Mouse (Mus musculus): Measurements from ENCODE around the gene Rbm15. TPM values are rescaled to one million over a fixed set of nuclear protein-coding genes. Genes with fewer than 3 reads are reported as not detected.

The Rbm15 gene
- polyA plus RNA-seq (2015; fragmentation: Nextera tagmentation; extraction: Ambion mirVana): 7.2 and 7.5 TPM in 2 replicates

- Histone ChIP-seq H3K27me3 (replicated peaks; ENCODE audit: insufficient read depth, low read length) (no peaks in the 10 kb centered on the region), H3K27ac (ENCODE audit: low read length) (peak within 1 kb of the TSS; percentile 97), H3K9ac (replicated peaks; ENCODE audit: low read depth) (peak within 1 kb of the TSS; percentile 90), H3K4me2 (replicated peaks; ENCODE audit: low read depth, low read length) (peak within 1 kb of the TSS; percentile 94), H3K9me3 (ENCODE audit: low read length) (no peaks in the 10 kb centered on the region), H3K4me3 (ENCODE audit: low read depth, low read length) (peak within 1 kb of the TSS; percentile 97), H3K4me1 (ENCODE audit: insufficient read depth, low read depth, low read length) (peaks cover 12% of the 10 kb centered on the region; the same call in 1 of the 2 replicates), H3K36me3 (ENCODE audit: insufficient read depth, low read length) (no peaks in the 10 kb centered on the region)
- TF ChIP-seq EP300 (IDR thresholded peaks at IDR 0.05): peak; percentile 59; the same call in 1 of the 2 replicates
- TF ChIP-seq CTCF (IDR thresholded peaks at IDR 0.05): peak; percentile 46
- DNase-seq (ENCODE audit: low spot score): peak; percentile 99
- peak; percentile 91 for ATAC-seq
- under 1% methylated on average over 62 of the region's 62 CpGs for WGBS
Measured at GRCm38 (mm10) chr3:107333381-107334201, at the start of gene Rbm15. Rbm15 (minus strand) TSS chr3:107333673.

- DNase-seq (ENCODE audit: low spot score) (peak; percentile 72), ATAC-seq (peak; percentile 12; the same call in 1 of the 2 replicates)
- 4% methylated on average over 4 of the region's 4 CpGs for WGBS
- Histone ChIP-seq H3K4me2 (replicated peaks; ENCODE audit: low read depth, low read length) (no peak overlapping the region), H3K9me3 (ENCODE audit: low read length) (no peaks in the 10 kb centered on the region), H3K27me3 (replicated peaks; ENCODE audit: insufficient read depth, low read length) (0 out of 2 replicates have a peak, but pooled peaks cover 4% of the 10 kb centered on the region), H3K9ac (replicated peaks; ENCODE audit: low read depth) (no peak overlapping the region), H3K36me3 (ENCODE audit: insufficient read depth, low read length) (no peaks in the 10 kb centered on the region), H3K4me1 (ENCODE audit: insufficient read depth, low read depth, low read length) (no peaks in the 10 kb centered on the region), H3K4me3 (ENCODE audit: low read depth, low read length) (no peak overlapping the region), H3K27ac (ENCODE audit: low read length) (no peak overlapping the region)
- TF ChIP-seq CTCF (IDR thresholded peaks at IDR 0.05): peak; percentile 83
- no peak for TF ChIP-seq EP300 (IDR thresholded peaks at IDR 0.05)
Measured at GRCm38 (mm10) chr3:107379422-107379821, 45.9 kb upstream of the Rbm15 start.

GRCm38 (mm10) chr3:107378626-107379025 lies 45.2 kb upstream of the Rbm15 start:
- DNase-seq (ENCODE audit: low spot score): no peak
- ATAC-seq: no peak
- TF ChIP-seq EP300 (IDR thresholded peaks at IDR 0.05) (no peak), CTCF (IDR thresholded peaks at IDR 0.05) (no peak)
- 65% methylated on average over 5 of the region's 5 CpGs for WGBS
- Histone ChIP-seq H3K4me1 (ENCODE audit: insufficient read depth, low read depth, low read length) (no peaks in the 10 kb centered on the region), H3K4me2 (replicated peaks; ENCODE audit: low read depth, low read length) (no peak overlapping the region), H3K9ac (replicated peaks; ENCODE audit: low read depth) (no peak overlapping the region), H3K27me3 (replicated peaks; ENCODE audit: insufficient read depth, low read length) (0 out of 2 replicates have a peak, but pooled peaks cover 4% of the 10 kb centered on the region), H3K36me3 (ENCODE audit: insufficient read depth, low read length) (no peaks in the 10 kb centered on the region), H3K4me3 (ENCODE audit: low read depth, low read length) (no peak overlapping the region), H3K9me3 (ENCODE audit: low read length) (no peaks in the 10 kb centered on the region), H3K27ac (ENCODE audit: low read length) (no peak overlapping the region)

- no peaks in the 10 kb centered on the region for H3K36me3 ChIP-seq (ENCODE audit: insufficient read depth, low read length)
- H3K9me3 ChIP-seq (ENCODE audit: low read length): no peaks in the 10 kb centered on the region
- 0 out of 2 replicates have a peak, but pooled peaks cover under 1% of the 10 kb centered on the region for H3K27me3 ChIP-seq (replicated peaks; ENCODE audit: insufficient read depth, low read length)
- H3K4me2 ChIP-seq (replicated peaks; ENCODE audit: low read depth, low read length): no peak overlapping the region
- 16% methylated on average over 6 of the region's 6 CpGs for WGBS
- H3K4me1 ChIP-seq (ENCODE audit: insufficient read depth, low read depth, low read length): no peaks in the 10 kb centered on the region
- TF ChIP-seq EP300 (IDR thresholded peaks at IDR 0.05) (no peak), CTCF (IDR thresholded peaks at IDR 0.05) (peak; percentile 40)
- no peak overlapping the region for H3K9ac ChIP-seq (replicated peaks; ENCODE audit: low read depth)
- no peak for DNase-seq (ENCODE audit: low spot score)
- H3K4me3 ChIP-seq (ENCODE audit: low read depth, low read length): no peak overlapping the region
- no peak overlapping the region for H3K27ac ChIP-seq (ENCODE audit: low read length)
- no peak for ATAC-seq
Measured at GRCm38 (mm10) chr3:107374948-107375664, 41.6 kb upstream of the Rbm15 start.

GRCm38 (mm10) chr3:107369156-107369555 lies 35.7 kb upstream of the Rbm15 start:
- no peak for DNase-seq (ENCODE audit: low spot score)

GRCm38 (mm10) chr3:107367938-107368599 lies 34.6 kb upstream of the Rbm15 start:
- ATAC-seq (no peak), DNase-seq (ENCODE audit: low spot score) (no peak)
- H3K27me3 ChIP-seq (replicated peaks; ENCODE audit: insufficient read depth, low read length): no peaks in the 10 kb centered on the region
- H3K36me3 ChIP-seq (ENCODE audit: insufficient read depth, low read length): no peaks in the 10 kb centered on the region
- H3K4me2 ChIP-seq (replicated peaks; ENCODE audit: low read depth, low read length): no peak overlapping the region
- no peaks in the 10 kb centered on the region for H3K4me1 ChIP-seq (ENCODE audit: insufficient read depth, low read depth, low read length)
- no peak overlapping the region for H3K9ac ChIP-seq (replicated peaks; ENCODE audit: low read depth)
- WGBS: 78% methylated on average over 8 of the region's 8 CpGs
- TF ChIP-seq EP300 (IDR thresholded peaks at IDR 0.05) (no peak), CTCF (IDR thresholded peaks at IDR 0.05) (no peak)
- no peak overlapping the region for H3K4me3 ChIP-seq (ENCODE audit: low read depth, low read length)
- H3K27ac ChIP-seq (ENCODE audit: low read length): no peak overlapping the region
- H3K9me3 ChIP-seq (ENCODE audit: low read length): no peaks in the 10 kb centered on the region

More at GRCm38 (mm10) chr3:107369156-107369555, 35.7 kb upstream of the Rbm15 start:
- TF ChIP-seq CTCF (IDR thresholded peaks at IDR 0.05): no peak
- TF ChIP-seq EP300 (IDR thresholded peaks at IDR 0.05): no peak
- H3K4me3 ChIP-seq (ENCODE audit: low read depth, low read length): no peak overlapping the region
- no peak overlapping the region for H3K27ac ChIP-seq (ENCODE audit: low read length)
- no peak overlapping the region for H3K9ac ChIP-seq (replicated peaks; ENCODE audit: low read depth)
- H3K9me3 ChIP-seq (ENCODE audit: low read length): no peaks in the 10 kb centered on the region
- no peaks in the 10 kb centered on the region for H3K4me1 ChIP-seq (ENCODE audit: insufficient read depth, low read depth, low read length)
- H3K27me3 ChIP-seq (replicated peaks; ENCODE audit: insufficient read depth, low read length): no peaks in the 10 kb centered on the region
- WGBS: 69% methylated on average over 6 of the region's 6 CpGs
- H3K4me2 ChIP-seq (replicated peaks; ENCODE audit: low read depth, low read length): no peak overlapping the region
- no peak for ATAC-seq
- H3K36me3 ChIP-seq (ENCODE audit: insufficient read depth, low read length): no peaks in the 10 kb centered on the region

Measured in lung, postnatal 0 days (tissue).